Mouse (Mus musculus) cerebellum, postnatal 14 days (tissue): Measurements from ENCODE around the gene Kcnn3.

Source experiments
- DNase-seq, 2 experiments: peaks; one replicate each; pipeline ENCODE4 v3.0.0; 2021; ENCODE audit warnings: mixed read lengths in 2 of 2

Gene Kcnn3

DNA sequence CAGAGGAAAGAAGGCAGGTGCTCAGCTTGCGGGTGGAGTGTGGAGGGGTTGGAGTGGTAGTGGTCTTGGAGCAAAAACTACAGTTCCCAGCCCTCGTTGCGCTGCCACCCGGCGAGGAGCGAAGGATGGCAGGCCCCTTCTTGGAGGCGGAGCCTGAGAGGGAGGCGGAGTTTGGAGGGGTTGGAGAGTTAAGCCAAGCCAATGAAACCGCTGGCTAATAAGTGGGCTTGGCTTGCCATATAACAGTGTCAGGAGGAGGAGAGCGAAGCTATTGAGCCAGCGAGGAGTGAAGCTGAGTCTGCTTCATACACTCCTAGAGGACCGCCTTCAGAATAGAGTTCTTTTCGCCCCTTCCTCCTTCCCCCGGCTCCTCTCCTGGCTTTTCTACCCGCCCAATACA is at the start of gene Kcnn3:
Gene Kcnn3 (plus strand): TSS at position 271 of the 400 bp plus-strand sequence.
- peak; percentile 80 to 86 for DNase-seq

DNA sequence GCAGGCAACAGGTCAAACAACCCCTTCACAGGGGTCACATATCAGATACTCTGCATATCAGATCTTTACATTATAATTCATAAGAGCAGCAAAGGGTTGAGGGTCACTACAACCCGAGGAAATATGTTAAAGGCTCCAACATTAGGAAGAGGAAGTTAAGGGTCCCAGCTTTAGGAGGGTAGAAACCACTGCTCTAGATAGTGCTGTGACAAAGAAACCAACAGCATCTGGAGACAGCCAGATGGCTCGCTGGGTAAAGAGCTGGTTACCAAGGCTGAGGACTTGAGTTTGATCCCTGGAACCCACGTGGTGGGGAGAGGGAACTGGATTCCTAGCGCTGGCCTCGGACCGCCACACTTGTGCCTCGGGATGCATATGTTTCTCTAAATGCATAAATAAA is 47.7 kb upstream of the Kcnn3 start:
- DNase-seq, result no peak

DNA sequence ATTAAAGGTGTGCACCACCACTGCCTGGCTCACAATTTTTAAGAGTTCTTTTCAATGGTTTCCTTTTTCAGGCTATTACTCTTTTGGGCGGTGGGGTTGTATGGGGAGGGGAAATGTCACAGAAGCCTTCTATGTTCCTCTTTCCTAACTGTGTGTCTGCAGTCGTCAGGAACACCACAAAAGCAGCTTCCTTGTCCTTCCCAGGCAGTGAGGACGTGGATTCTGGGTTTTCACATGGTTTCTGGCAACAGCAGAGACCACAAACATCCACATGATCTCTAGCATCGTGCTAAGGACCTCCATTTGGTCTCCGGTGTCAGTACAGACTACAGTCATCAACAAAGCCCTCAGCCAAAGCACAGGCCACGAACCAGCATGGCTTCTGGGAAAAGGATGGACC is 46.1 kb upstream of the Kcnn3 start:
- DNase-seq, result no peak

DNA sequence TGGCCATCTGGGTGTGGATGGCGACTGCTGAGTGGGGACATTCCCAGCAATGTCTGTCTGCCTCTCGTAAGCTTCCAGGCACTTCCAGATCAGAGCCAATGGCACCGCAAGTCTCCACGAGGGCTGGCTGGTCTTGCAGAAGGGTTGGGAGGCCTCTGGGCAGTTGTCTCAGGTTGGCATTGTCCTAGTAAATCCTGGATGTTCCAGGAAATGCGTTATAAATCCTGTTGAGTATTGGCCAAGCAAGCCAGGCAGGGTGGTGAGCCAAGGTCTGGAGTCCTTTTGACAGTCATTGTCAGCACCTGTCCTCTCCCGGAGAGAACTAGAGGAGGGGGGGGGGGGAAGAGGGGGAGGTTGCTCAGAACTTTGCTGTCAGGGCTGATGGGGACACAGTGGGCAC is 40.9 kb upstream of the Kcnn3 start:
- DNase-seq, result no peak

DNA sequence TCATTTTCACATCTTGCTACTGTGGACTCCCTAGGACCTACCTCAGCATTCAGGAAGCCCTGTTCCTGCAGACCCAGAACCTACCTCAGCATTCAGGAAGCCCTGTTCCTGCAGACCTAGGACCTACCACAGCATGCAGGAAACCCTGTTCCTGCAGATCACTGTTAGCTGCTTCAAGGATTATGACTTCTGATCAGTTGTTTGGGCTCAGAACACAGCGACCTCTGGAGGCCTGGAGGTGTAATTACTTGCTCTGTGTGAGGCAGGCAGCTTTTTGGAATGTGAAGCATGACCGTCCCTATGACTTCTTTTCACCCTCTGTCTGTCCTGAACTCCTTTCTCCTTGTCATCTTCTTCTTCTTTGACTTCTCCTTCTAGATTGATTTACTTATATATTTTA is 38.5 kb upstream of the Kcnn3 start:
- DNase-seq, result peak in 1 of 2 experiments; percentile 11

DNA sequence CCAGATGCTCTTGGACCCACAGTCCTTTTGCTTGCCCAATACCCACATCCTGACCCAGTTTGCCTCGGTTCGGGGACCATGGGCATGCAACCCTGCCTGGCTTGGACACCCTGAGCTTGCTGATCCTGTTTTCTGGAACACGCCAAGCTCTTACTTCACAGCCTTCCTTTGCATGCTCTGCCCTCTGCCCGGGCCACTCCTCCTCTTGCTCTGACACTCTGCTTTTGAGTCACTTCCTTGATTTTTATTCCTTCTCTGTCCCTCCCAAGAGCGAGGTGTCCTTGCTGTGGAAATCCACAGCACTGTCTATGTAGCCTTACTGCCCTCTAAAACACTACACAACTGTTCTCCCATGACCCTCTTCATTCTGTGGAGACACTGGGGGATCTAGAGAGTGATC is 37.7 kb upstream of the Kcnn3 start:
- no peak for DNase-seq

DNA sequence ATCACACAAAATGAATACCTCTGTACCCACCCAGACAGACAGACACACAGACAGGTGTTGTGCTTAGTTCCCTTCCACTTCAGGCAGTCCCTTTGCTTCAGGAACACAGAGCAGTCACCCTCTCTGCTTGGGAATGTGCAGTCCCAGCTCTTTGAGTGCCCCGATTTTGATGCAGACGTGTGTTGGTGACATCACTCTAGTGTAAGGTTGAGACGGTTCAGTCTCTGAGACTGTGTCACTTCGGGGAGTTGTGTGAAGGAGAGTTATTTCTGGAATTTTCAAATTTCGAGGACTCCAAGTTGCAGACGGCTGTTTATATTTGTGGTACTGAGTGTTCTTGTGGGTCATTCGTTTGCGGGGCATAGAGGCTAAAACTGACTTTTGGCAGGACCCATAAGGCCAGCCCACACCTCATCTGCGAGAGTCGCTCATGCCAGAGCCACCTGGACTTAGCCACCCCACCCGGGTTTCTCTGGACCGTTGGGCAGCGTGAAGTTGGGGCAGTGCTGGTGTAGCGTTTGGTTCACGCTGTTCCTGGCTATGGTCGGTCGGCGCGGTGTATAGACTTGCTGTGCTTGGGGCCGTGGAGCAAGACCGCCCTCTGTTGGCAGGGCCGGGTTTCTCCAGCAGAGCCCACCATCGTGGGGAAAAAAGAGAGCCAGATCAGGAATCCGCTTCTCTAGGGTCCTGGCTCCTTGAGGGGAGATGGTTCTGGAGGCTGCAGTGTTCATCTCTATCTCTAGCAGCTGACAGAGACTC is 35.0 kb upstream of the Kcnn3 start:
- peak; percentile 79 to 81 for DNase-seq

DNA sequence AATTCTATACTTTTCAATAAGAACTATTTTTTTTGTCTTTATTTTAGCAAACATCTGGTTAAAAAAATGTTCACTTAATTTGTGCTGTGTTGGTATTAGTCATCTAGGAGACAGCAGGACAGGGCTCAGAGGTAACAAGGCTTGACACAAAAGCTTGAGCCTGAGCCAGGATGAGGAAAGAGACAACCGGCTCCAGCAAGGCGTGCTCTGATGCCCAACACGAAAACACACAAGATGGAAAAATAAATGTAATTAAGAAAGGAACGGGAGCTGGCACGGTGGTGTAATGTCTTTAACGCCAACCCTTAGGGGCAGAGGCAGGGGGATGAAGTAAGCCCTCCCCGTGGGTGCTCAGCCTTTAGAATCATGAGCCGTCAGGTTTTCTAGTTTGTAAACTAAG is 33.9 kb upstream of the Kcnn3 start:
- DNase-seq, result peak in 1 of 2 experiments; percentile 20

DNA sequence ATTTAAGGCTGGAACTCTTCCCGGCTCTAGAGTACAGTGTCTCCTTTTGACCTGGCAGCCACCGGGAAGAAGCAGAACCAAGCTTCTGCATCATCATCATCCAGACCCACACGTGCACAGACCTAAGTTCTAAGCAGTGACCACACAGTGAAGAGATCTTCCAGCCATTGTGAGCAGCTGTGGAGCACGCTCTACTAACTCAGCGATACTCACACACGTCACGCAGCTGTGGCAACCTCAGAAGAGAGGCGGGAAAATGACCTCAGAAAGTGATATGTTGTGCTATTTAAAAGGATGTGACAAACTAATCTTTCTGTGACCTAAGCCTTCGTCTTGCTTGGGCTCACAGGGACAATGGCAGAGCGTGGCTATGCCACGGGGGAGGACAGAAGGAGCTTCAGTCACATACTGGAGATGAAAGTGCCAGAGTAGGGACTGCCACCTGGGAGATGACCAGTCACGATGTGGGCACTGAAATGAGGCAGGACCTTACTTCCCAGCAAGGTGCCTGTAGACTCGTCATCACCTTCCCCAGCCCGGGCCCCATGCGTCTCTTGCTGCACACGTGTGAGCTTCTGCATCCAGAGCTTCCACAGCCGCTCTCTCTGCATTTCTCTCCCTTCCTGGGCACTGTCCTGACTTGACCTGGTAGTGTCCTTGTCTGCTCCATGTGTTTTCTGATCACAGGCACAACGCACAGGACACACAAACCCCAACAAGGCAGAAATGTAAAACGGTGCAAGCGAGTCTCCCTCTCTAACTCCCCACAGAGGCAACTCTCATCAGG is 32.9 kb upstream of the Kcnn3 start:
- DNase-seq, result no peak

DNA sequence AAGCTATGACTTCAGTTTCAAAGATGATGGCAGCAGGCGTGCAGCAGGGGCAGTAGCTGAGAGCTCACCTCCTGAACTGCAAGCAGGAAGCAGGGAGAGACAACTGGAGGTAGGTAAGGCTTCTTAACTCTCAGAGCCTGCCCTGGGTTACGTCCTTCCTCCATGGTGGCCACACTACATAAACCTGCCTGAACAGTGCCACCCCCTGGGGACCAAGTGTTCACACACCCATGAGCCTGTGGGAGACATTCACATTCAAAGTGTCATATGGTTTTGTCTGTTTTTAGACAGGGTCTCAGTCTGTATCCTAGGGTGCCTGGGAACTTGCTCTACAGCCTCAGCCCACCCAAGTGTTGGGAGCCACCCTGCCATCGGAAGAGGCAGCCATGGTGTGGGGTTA is 29.2 kb upstream of the Kcnn3 start:
- DNase-seq, result no peak

DNA sequence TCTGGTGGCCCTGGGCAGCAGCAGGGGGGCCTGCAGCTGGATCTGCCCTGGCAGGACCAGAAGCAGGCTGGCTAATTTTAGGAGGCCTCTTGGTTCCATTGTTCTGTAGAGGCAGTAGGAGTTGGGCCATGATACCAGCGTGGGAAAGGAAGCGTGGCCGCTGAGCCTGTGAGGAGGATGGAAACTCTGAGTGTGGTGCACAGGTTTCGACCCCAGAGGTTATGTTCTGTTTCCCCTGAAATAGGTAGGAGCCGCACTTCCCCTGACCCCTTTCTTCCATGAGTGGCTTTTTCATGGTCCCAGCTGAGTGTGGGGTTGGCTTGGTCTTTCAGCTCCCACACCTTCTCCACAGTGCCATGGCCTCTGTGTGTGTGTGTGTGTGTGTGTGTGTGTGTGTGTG is 28.4 kb upstream of the Kcnn3 start:
- DNase-seq, result no peak

DNA sequence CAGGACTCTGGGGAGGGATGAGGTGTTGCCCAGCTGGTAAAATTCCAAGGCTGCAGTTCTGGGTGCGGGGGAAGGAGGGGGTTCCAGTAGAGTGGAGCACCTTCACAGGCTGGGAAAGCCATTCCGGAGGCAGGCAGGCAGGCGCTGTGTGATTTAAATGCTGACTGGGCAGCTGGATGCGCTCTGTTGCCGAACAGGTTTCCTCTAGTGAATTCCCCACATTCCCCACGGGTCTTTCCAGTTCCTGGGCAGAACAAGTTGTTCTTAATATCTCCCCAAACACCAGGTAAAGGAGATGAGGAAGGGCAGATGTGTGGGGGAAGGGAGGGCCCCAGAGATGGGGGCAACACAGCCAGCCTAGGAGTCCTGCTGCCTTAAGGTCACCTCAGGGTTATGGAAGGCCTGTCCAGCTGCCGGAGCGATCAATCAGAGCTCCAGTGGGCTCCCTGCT is 27.2 kb upstream of the Kcnn3 start:
- DNase-seq, result no peak

DNA sequence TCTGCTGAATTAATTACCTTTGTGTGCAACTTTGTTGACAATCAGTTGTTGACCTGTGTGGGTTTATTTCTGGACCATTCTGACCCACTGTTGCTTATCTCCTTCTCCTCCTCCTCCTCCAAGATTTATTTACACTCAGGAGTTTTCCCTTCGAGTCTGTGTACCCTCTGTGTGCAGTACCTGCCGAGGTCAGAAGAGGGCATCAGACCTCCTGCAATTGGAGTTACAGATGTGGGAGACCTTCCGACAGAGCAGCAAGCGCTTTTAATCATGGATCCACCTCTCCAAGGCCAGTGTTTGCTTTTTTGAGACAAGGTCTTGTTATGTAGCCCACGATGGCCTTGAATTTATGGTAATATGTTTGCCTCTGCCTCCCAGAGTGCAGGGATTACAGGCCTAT is 25.3 kb upstream of the Kcnn3 start:
- DNase-seq, result no peak

DNA sequence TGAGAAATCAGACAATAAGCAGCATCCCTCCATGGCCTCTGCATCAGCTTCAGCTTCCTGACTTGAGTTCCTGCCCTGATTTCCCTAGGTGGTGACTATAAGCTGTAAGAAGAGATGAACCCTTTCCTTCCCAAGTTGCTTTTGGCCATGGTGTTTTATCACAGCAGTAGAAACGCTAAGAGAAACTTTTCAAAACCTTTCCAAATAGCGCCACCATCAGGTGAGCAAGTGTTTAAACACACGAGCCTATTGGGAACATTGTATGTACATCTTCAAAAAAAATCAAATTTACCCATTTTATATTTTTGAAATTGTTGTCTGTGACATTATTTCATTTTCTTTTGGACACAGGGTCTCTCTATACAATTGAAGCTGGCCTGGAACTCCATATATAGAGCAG is 23.6 kb upstream of the Kcnn3 start:
- DNase-seq, result no peak

DNA sequence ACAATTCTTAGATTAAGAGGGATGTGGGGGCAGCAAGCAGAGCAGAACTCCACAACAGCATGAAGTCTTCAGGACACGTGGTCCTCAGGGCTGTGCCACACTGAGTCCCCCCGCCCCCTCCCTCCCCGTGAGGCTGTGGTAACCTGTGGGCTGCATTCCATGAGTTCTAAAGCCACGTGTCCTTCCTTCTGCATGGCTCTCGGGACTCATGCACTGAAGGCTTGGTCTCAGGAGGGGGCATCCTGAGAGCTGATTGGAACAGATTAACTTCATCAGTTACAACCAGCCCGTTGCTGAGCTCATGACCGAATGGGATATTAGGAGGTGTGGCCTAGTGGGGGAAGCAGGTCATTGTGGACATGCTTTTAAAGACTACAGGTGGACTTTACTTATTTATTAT is 20.3 kb upstream of the Kcnn3 start:
- no peak for DNase-seq

DNA sequence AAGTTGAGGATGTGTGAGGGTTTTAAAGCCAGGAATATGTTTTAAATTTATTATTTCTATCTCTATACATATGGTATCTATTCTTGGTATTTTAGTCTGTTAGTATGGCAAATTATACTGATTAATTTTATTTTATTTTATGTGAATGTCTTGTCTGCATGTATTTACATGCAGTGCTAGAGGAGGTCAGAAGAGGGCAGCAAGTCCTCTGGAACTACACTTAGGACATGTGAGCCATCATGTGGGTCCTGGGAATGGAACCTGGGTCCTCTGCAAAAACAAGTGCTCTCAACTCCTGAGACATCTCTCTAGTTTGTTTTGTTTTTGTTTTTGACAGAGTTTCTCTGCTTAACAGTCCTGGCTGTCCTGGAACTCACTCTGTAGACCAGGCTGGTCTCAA is 18.5 kb upstream of the Kcnn3 start:
- no peak for DNase-seq

DNA sequence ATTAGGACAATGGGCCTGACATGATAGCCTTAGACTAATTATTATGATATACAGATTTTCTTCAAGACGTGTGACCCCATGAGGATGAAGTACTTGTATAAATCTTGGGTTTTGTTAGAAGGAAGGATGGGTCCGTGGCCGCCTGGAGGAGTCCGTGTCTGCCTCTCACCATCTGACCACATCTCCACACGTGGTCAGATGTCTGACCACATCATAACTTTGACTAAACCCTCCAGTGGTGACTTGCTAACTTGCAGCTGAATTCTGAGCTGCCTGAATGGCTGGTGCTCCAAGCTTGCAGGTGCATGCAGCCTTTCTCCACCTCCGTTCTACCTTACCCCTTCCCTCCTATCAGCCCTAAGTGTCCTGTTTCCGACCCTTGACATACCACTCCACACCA is 17.4 kb upstream of the Kcnn3 start:
- no peak for DNase-seq

DNA sequence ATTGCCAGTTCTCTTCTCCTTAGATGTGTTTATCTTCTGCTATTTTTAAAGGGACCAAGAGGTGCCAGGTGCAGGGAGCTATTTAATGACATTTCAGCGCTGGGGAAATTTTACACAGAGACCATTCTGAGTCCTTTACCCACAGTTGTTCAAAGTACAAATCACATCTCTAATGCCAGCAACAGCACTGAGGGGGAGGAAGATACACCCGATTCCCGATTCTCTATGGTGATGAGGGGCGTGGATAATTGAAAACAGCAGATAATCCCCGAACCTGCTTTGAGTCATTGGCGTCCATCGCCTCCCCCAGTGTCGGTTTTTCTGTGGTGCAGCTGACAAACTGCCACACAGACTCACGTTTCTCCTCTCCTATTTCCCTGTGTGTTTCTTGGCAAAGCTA is 11.9 kb upstream of the Kcnn3 start:
- DNase-seq, result no peak

DNA sequence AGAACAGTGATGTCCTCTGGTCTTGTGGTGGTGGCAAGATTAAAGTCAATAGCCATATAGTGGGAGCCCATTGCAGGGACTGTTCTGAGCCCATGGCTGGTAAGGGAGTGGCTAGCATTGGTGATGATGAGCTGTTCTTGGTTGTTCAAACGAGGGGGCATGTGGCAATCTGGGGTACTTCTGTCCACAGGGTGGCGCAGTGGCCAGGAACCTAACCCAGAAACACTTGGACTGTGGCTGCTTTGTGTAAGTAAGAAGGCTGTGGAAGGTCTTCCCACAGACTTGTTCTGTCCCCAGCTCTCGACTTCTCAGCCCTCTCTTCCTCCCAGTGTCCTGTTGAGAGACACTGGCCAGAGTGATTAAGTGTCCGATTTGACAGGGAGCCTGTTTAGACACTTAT is 9.0 kb upstream of the Kcnn3 start:
- DNase-seq, result peak; percentile 81 to 85

DNA sequence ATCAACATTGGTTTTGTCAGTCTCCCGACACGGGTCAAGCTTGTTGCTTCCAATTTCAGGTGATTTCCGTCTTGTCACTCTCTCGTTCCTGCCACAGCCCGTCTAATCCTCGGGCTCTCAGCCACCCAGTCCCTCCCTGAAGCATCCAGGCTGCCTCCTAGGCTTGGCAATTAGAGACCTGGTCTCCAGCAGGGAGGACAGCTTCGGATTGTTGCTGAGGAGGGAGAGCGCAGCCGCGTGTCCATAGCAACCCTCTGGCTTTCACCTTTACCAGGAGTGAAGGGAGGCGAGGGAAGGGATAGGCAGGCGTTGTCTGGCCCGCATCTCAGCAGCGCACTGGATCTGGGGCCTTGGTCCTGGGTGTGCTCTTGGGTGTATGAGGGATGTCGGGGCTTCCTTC is 8.6 kb upstream of the Kcnn3 start:
- DNase-seq, result peak; percentile 32 to 39

DNA sequence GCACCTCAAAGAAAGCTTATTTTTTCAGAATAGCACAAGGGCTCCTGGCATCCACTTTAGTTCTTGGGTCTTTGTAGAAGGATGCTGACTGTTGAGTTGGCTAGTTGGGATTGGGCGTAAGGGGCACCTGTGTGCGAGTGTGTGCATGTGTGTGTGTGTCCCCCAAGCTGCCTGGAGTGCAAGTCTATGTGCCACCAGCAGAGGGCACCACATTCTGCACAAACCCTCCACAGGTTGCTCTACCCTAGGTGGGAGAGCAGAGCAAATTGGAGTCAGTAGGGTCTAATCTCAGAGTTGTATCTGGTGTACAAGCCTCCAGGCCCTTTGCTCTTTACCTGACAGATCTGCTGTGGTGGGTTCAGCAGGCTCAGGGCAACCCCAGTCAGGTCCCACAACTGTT is 7.7 kb upstream of the Kcnn3 start:
- DNase-seq, result peak; percentile 44 to 60

DNA sequence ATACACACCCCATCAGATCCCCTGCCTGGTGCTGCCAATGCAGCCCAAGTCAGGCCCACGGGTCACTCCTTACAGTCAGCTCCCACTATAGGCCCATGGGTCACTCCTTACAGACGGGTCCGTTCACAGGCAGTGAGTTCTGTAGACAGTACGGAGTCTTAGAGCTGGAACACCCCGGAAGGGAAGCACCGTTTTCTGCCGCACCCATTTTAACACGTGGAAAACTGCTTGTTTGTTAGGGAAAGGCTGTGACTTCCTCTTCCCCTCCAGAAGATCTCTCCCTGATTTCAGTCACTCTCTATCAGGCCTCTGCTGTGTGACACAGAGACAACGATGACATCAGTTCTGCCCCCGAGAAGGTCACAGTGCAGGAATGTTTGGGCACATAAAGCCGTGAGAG is 4.5 kb upstream of the Kcnn3 start:
- DNase-seq, result no peak

DNA sequence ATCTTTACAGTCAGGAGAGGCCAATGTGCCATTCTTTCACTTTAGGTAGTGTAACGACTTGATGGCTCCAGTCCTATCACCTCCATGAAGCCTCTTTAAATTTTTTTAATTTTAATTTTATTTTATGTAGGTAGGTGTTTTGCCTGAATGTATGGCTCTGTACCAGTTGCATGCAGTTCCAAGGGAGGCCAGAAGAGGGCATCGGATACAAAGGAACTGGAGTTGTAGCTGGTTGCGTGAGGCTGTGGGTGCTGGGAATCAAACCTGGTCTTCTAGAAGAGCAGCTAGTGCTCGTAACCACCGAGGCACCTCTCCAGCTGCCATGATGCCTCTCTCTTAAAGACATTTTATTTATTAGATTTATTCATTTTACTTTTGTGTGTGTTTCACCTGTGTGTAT is 3.6 kb upstream of the Kcnn3 start:
- no peak for DNase-seq
